Mouse (Mus musculus): ENCODE results near the gene Gm21976.

GRCm38 (mm10) chr13:98254921-98255320, 24.8 kb upstream of the Gm21976 start:
- TF ChIP-seq GATA1 (IDR thresholded peaks at IDR 0.05; ENCODE audit: borderline replicate concordance, low read length) (no peak), FLI1 (IDR thresholded peaks at IDR 0.05; ENCODE audit: low read length) (no peak)
